Mouse (Mus musculus) fat pad, adult 2 months (tissue): ENCODE data around the gene Lrrc25.

Experiments used
- DNase-seq: peaks from one replicate; pipeline ENCODE4 v3.0.0-alpha.2; 2011; ENCODE audit warnings: low read depth, low spot score; ENCODE audit errors: extremely low read depth

Gene Lrrc25

GRCm38 (mm10) chr8:70598722-70599121 lies 17.2 kb upstream of the Lrrc25 start:
- no peak for DNase-seq

- no peak for DNase-seq
Measured at GRCm38 (mm10) chr8:70599507-70600290, 16.3 kb upstream of the Lrrc25 start.

- no peak for DNase-seq
Measured at GRCm38 (mm10) chr8:70600473-70601270, 15.3 kb upstream of the Lrrc25 start.

GRCm38 (mm10) chr8:70601271-70601649 lies 14.7 kb upstream of the Lrrc25 start:
- no peak for DNase-seq

GRCm38 (mm10) chr8:70602139-70602811 lies 13.7 kb upstream of the Lrrc25 start:
- no peak for DNase-seq

- DNase-seq, result no peak
Measured at GRCm38 (mm10) chr8:70604558-70604957, 11.4 kb upstream of the Lrrc25 start.

- DNase-seq, result no peak
Measured at GRCm38 (mm10) chr8:70605871-70606779, 9.8 kb upstream of the Lrrc25 start.

- DNase-seq, result no peak
Measured at GRCm38 (mm10) chr8:70606780-70607602, 9.0 kb upstream of the Lrrc25 start.

- DNase-seq, result no peak
Measured at GRCm38 (mm10) chr8:70607603-70607897, 8.4 kb upstream of the Lrrc25 start.

- no peak for DNase-seq
Measured at GRCm38 (mm10) chr8:70607898-70608748, 7.8 kb upstream of the Lrrc25 start.

GRCm38 (mm10) chr8:70608749-70609367 lies 7.1 kb upstream of the Lrrc25 start, which contains the start of gene Ssbp4:
Gene Ssbp4, minus strand, starts transcription at chr8:70608872.
- DNase-seq, result no peak

GRCm38 (mm10) chr8:70609368-70609848 lies 6.5 kb upstream of the Lrrc25 start:
- no peak for DNase-seq

- no peak for DNase-seq
Measured at GRCm38 (mm10) chr8:70609849-70610795, 5.8 kb upstream of the Lrrc25 start.

- DNase-seq, result no peak
Measured at GRCm38 (mm10) chr8:70610796-70611771, 4.9 kb upstream of the Lrrc25 start.

- DNase-seq, result no peak
Measured at GRCm38 (mm10) chr8:70611849-70612248, 4.1 kb upstream of the Lrrc25 start.

GRCm38 (mm10) chr8:70613763-70614162 lies 2.2 kb upstream of the Lrrc25 start:
- no peak for DNase-seq
